Mouse (Mus musculus): Measurements from ENCODE around the gene S100b. TPM values are rescaled to one million over a fixed set of nuclear protein-coding genes. Genes with fewer than 3 reads are reported as not detected.

The S100b gene
- total RNA-seq, 2 experiments from 2014 or later, result 14.4 to 90.4 TPM

- DNase-seq (ENCODE audit: low spot score in 2 of 2), result no peak
Observed at GRCm38 (mm10) chr10:76259566-76260232, 6.0 kb downstream of the S100b start.

GRCm38 (mm10) chr10:76260358-76261059, 6.9 kb downstream of the S100b start:
- no peak for DNase-seq (ENCODE audit: low spot score in 2 of 2)

DNA sequence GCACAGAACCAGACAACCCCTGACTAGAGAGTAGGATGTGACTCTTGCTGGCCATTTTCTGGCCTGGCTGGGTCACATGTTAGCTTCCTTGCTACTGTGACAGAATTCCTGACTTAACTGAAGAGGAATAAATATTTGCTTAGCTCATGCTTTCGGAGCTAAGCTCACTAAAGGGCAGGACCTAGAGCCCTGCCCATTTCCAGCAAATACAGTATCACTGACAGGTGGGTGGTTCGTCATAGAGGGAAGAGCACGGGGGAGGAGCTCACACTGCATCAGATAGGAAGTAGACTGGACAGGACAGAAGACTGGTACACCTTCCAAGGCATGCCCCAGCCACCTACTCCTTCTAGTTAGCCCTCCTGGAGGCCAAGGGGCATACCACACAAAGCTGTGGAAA, 7.8 kb downstream of the S100b start:
- DNase-seq (ENCODE audit: low spot score in 2 of 2), result no peak

GRCm38 (mm10) chr10:76262431-76262830, 8.8 kb downstream of the S100b start:
- no peak for DNase-seq (ENCODE audit: low spot score in 2 of 2)

- DNase-seq (ENCODE audit: low spot score in 2 of 2), result no peak
Observed at GRCm38 (mm10) chr10:76271238-76271637, 17.6 kb downstream of the S100b start.

DNA sequence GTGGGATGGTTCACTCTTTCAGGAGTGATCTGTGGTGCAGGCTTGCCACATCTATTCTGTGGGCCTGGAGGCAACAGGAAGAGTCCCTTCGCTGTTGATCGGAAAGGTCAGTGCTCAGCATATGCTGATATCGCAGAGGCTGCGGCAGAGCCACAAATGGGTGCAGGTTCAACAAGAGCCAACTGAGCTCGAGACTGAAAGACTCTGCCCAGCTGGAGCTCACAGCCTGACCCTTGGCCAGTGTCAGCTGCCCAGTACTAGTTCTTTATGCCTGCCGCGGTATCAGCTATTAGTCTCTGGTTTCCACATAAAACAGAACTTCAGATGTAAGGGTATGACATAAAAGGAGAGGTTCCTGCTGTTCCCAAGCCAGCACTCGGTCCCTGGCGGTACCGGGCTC, 21.6 kb downstream of the S100b start:
- DNase-seq (ENCODE audit: low spot score in 2 of 2), result no peak

- DNase-seq (ENCODE audit: low spot score in 2 of 2), result no peak
Observed at GRCm38 (mm10) chr10:76278541-76279097, 25.0 kb downstream of the S100b start.

- no peak for DNase-seq (ENCODE audit: low spot score in 2 of 2)
Observed at GRCm38 (mm10) chr10:76288268-76288993, 34.8 kb downstream of the S100b start.

DNA sequence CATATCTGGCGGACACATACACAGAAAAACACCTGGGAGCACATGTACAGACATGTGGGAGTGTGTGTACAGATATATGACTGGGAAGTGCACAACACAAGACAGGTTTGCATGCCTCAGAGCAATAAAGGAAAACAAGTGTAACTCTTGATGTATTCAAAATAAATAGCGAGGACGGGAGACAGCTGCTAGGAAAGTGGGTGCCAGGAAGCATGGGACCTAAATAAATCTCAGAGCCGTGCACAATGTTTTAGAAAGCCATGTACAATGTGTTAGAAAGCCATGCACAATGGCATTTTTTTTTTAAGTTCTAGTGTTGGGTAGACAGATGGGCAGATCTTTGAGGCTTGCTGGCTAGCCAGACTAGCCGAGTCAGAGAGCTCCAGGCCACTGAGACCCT, 35.4 kb downstream of the S100b start:
- DNase-seq (ENCODE audit: low spot score in 2 of 2), result no peak

DNA sequence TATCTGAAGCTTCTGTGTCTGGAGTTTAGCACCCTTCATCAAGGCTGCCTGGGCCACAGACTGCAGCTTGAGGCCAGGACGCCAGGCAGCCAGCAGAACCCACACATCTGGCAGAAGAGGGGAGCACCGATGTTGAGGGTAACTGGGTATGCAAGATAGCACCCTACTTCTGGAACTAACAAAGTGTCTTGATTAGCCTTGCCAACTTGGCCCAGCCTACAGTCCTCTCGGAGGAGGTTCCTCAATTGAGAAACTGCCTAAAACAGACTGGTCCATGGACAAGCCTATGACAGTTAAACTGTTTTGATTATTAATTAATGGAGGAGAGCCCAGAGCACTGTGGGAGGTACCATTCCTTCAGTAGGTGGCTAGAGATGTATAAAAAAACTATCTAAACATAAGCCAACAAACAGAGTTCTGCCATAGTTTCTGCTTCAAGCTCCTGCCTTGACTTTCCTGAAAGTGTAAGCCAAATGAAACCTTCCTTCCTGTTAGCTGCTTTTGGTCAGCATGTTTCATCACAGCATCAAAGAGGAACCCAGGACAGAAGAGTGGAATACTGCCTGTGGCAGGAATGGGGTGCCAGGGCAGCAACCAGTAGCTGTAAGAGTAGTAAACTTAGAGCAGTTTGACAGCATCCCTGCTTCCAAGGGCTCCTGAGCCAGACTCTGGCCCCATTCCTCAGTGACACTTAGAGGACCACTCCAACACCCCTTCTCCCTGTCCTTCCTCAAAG, 36.5 kb downstream of the S100b start:
- DNase-seq (ENCODE audit: low spot score in 2 of 2), result no peak

DNA sequence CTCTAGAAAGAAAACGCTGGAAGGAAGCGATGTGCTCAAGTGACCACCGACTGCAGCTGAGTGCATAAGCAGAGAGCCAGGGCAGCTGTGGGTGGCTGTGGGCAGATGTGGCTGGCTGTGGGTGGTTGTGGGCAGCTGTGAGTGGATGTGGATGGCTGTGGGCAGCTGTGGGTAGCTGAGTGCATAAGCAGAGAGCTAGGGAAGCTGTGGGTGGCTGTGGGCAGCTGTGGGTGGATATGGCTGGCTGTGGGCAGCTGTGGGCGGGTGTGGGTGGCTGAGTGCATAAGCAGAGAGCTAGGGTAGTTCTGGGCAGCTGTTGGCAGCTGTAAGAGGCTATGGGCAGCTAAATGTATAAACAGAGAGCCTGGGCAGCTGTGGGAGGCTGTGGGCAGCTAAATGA, 39.6 kb downstream of the S100b start:
- no peak for DNase-seq (ENCODE audit: low spot score in 2 of 2)

DNA sequence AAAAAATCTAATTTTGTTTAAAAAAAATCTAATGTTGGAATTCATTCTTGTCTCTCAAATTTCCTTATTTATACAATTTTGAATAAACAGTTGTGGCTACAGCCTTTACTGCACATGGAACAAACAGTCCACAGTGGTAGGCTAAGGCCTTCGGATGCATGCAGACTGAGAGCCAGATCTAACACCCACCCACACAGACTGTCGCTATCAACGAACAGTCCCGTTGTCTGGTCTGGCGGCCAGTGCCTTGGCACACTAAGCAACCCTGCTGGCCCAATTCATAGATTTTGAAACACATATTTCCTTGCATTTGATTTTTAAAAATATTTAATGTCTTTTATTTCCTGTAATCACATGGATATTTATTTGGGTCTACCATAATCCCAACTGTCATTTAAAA, 46.5 kb downstream of the S100b start:
- no peak for DNase-seq (ENCODE audit: low spot score in 2 of 2)

GRCm38 (mm10) chr10:76306738-76307137, 53.1 kb downstream of the S100b start:
- DNase-seq (ENCODE audit: low spot score in 2 of 2), result no peak

Small RNA genes within 50 kb of the gene (microRNA-seq; reads per million reads assigned to microRNA genes)
- 0 reads per million in 2 experiments for gene Mir678 (ENCODE audit: borderline number of aligned reads in 2 of 2)

Other genes starting within 250 kb of the S100b start
- 1 to 10 TPM; 5.8 to 6.9 TPM for gene Zfp280b, start 221.2 kb upstream of the S100b start, total RNA-seq (2021)
- gene Slc5a4b, start 142.9 kb upstream of the S100b start, total RNA-seq (2021), result not detected
- gene Slc5a4a, start 106.4 kb upstream of the S100b start, total RNA-seq (2021), result not detected
- 10 to 100 TPM; 21.3 to 31.3 TPM for gene Prmt2, start 16.0 kb upstream of the S100b start, total RNA-seq (2021)
- gene Dip2a, start 91.4 kb downstream of the S100b start, total RNA-seq (2021), result 10 to 100 TPM; 22.1 to 23.7 TPM
- 1 to 10 TPM in 1 of 2 experiments, not detected in 1; 3.5 TPM for gene AC141477.1, start 186.6 kb downstream of the S100b start, total RNA-seq (2021)
- gene Pcnt, start 188.9 kb downstream of the S100b start, total RNA-seq (2021), result 10 to 100 TPM; 11.9 to 13.4 TPM
- not detected for gene 2610028H24Rik, start 195.2 kb downstream of the S100b start, total RNA-seq (2021)
- gene Mcm3ap, start 215.1 kb downstream of the S100b start, total RNA-seq (2021), result 10 to 100 TPM; 23.0 to 27.5 TPM
- gene Ybey, start 215.3 kb downstream of the S100b start, total RNA-seq (2021), result 1 to 10 TPM; 2.4 to 2.5 TPM